Mouse (Mus musculus): Measurements from ENCODE around the gene Slc7a5. TPM values are rescaled to one million over a fixed set of nuclear protein-coding genes. Genes with fewer than 3 reads are reported as not detected.
A peak's percentile ranks its signal among the peaks of the same experiment; 100 is the strongest.

Slc7a5 gene
- polyA plus RNA-seq, 1 experiment from 2014 or later: 17.5 TPM

- H3K27ac ChIP-seq: no peak overlapping the region
- no peaks in the 10 kb centered on the region for H3K27me3 ChIP-seq
- H3K4me1 ChIP-seq: peaks cover 30% of the 10 kb centered on the region
- 84% methylated on average over 9 of the region's 9 CpGs for WGBS
- H3K36me3 ChIP-seq: no peaks in the 10 kb centered on the region
- ATAC-seq (ENCODE audit: insufficient number of reproducible peaks, insufficient read depth, low FRiP score, low TSS enrichment): no peak
- no peak overlapping the region for H3K4me3 ChIP-seq
- no peak overlapping the region for H3K9ac ChIP-seq
- 0 out of 2 replicates have a peak overlapping the region, but pooled peaks have one; percentile 95 for H3K4me2 ChIP-seq (replicated peaks)
- H3K9me3 ChIP-seq: no peaks in the 10 kb centered on the region
These were observed 2.5 kb downstream of the Slc7a5 start for GRCm38 (mm10) chr8:121904999-121905398.

GRCm38 (mm10) chr8:121903977-121904376 lies 3.5 kb downstream of the Slc7a5 start:
- Histone ChIP-seq H3K36me3 (no peaks in the 10 kb centered on the region), H3K9ac (no peak overlapping the region), H3K27me3 (no peaks in the 10 kb centered on the region), H3K4me1 (peaks cover 30% of the 10 kb centered on the region), H3K4me2 (replicated peaks) (no peak overlapping the region), H3K9me3 (no peaks in the 10 kb centered on the region), H3K27ac (no peak overlapping the region), H3K4me3 (no peak overlapping the region)
- WGBS: 70% methylated on average over 6 of the region's 6 CpGs
- ATAC-seq (ENCODE audit: insufficient number of reproducible peaks, insufficient read depth, low FRiP score, low TSS enrichment): no peak

- H3K4me3 ChIP-seq: no peak overlapping the region
- H3K27me3 ChIP-seq: no peaks in the 10 kb centered on the region
- H3K9me3 ChIP-seq: no peaks in the 10 kb centered on the region
- H3K36me3 ChIP-seq: no peaks in the 10 kb centered on the region
- no peak for ATAC-seq (ENCODE audit: insufficient number of reproducible peaks, insufficient read depth, low FRiP score, low TSS enrichment)
- H3K4me2 ChIP-seq (replicated peaks): no peak overlapping the region
- 35% methylated on average over 8 of the region's 8 CpGs for WGBS
- H3K4me1 ChIP-seq: peaks cover 41% of the 10 kb centered on the region
- no peak overlapping the region for H3K9ac ChIP-seq
- H3K27ac ChIP-seq: no peak overlapping the region
These were observed 5.8 kb downstream of the Slc7a5 start for GRCm38 (mm10) chr8:121901498-121902236.

GRCm38 (mm10) chr8:121899180-121900044 lies 8.1 kb downstream of the Slc7a5 start:
- Histone ChIP-seq H3K27me3 (no peaks in the 10 kb centered on the region), H3K27ac (peak overlapping the region; percentile 36; the same call in 1 of the 2 replicates), H3K4me3 (no peak overlapping the region), H3K9ac (0 out of 2 replicates have a peak overlapping the region, but pooled peaks have one; percentile 19), H3K36me3 (0 out of 2 replicates have a peak, but pooled peaks cover 8% of the 10 kb centered on the region), H3K4me2 (replicated peaks) (no peak overlapping the region), H3K9me3 (no peaks in the 10 kb centered on the region), H3K4me1 (peaks cover 33% of the 10 kb centered on the region)
- WGBS: 79% methylated on average over 18 of the region's 18 CpGs
- ATAC-seq (ENCODE audit: insufficient number of reproducible peaks, insufficient read depth, low FRiP score, low TSS enrichment): no peak

GRCm38 (mm10) chr8:121898401-121898931 lies 9.0 kb downstream of the Slc7a5 start:
- Histone ChIP-seq H3K27ac (peak overlapping the region; percentile 76), H3K27me3 (no peaks in the 10 kb centered on the region), H3K4me1 (peaks cover 33% of the 10 kb centered on the region), H3K9me3 (no peaks in the 10 kb centered on the region), H3K36me3 (0 out of 2 replicates have a peak, but pooled peaks cover 8% of the 10 kb centered on the region), H3K9ac (peak overlapping the region; percentile 42; the same call in 1 of the 2 replicates), H3K4me2 (replicated peaks) (peak overlapping the region; percentile 19), H3K4me3 (no peak overlapping the region)
- 16% methylated on average over 4 of the region's 4 CpGs for WGBS
- peak; percentile 81 for ATAC-seq (ENCODE audit: insufficient number of reproducible peaks, insufficient read depth, low FRiP score, low TSS enrichment)

- H3K9me3 ChIP-seq: no peaks in the 10 kb centered on the region
- peaks cover 33% of the 10 kb centered on the region for H3K4me1 ChIP-seq
- 33% methylated on average over 7 of the region's 7 CpGs for WGBS
- 0 out of 2 replicates have a peak, but pooled peaks cover 8% of the 10 kb centered on the region for H3K36me3 ChIP-seq
- H3K9ac ChIP-seq: peak overlapping the region; percentile 42; the same call in 1 of the 2 replicates
- no peak overlapping the region for H3K4me3 ChIP-seq
- ATAC-seq (ENCODE audit: insufficient number of reproducible peaks, insufficient read depth, low FRiP score, low TSS enrichment): no peak
- H3K27me3 ChIP-seq: no peaks in the 10 kb centered on the region
- H3K27ac ChIP-seq: peak overlapping the region; percentile 76
- H3K4me2 ChIP-seq (replicated peaks): 0 out of 2 replicates have a peak overlapping the region, but pooled peaks have one; percentile 19
These were observed 9.6 kb downstream of the Slc7a5 start for GRCm38 (mm10) chr8:121897871-121898381.

GRCm38 (mm10) chr8:121897205-121897604 lies 10.3 kb downstream of the Slc7a5 start:
- 68% methylated on average over 9 of the region's 9 CpGs for WGBS
- Histone ChIP-seq H3K4me2 (replicated peaks) (no peak overlapping the region), H3K27me3 (no peaks in the 10 kb centered on the region), H3K9ac (no peak overlapping the region), H3K36me3 (0 out of 2 replicates have a peak, but pooled peaks cover 8% of the 10 kb centered on the region), H3K9me3 (no peaks in the 10 kb centered on the region), H3K4me1 (peaks cover 33% of the 10 kb centered on the region), H3K27ac (peak overlapping the region; percentile 76; the same call in 1 of the 2 replicates), H3K4me3 (no peak overlapping the region)
- no peak for ATAC-seq (ENCODE audit: insufficient number of reproducible peaks, insufficient read depth, low FRiP score, low TSS enrichment)

- WGBS: 30% methylated on average over 12 of the region's 12 CpGs
- Histone ChIP-seq H3K9ac (no peak overlapping the region), H3K4me1 (peaks cover 27% of the 10 kb centered on the region), H3K27me3 (no peaks in the 10 kb centered on the region), H3K36me3 (0 out of 2 replicates have a peak, but pooled peaks cover 8% of the 10 kb centered on the region), H3K27ac (no peak overlapping the region), H3K4me3 (no peak overlapping the region), H3K4me2 (replicated peaks) (no peak overlapping the region), H3K9me3 (no peaks in the 10 kb centered on the region)
- ATAC-seq (ENCODE audit: insufficient number of reproducible peaks, insufficient read depth, low FRiP score, low TSS enrichment): no peak
These were observed 10.9 kb downstream of the Slc7a5 start for GRCm38 (mm10) chr8:121896476-121897145.

GRCm38 (mm10) chr8:121895910-121896309 lies 11.6 kb downstream of the Slc7a5 start:
- H3K9ac ChIP-seq: no peak overlapping the region
- H3K4me1 ChIP-seq: peaks cover 22% of the 10 kb centered on the region
- H3K4me2 ChIP-seq (replicated peaks): no peak overlapping the region
- no peak for ATAC-seq (ENCODE audit: insufficient number of reproducible peaks, insufficient read depth, low FRiP score, low TSS enrichment)
- H3K27me3 ChIP-seq: no peaks in the 10 kb centered on the region
- 0 out of 2 replicates have a peak, but pooled peaks cover 8% of the 10 kb centered on the region for H3K36me3 ChIP-seq
- H3K4me3 ChIP-seq: no peak overlapping the region
- 78% methylated on average over 7 of the region's 7 CpGs for WGBS
- H3K9me3 ChIP-seq: no peaks in the 10 kb centered on the region
- H3K27ac ChIP-seq: no peak overlapping the region

- ATAC-seq (ENCODE audit: insufficient number of reproducible peaks, insufficient read depth, low FRiP score, low TSS enrichment): no peak
- Histone ChIP-seq H3K9me3 (no peaks in the 10 kb centered on the region), H3K27me3 (no peaks in the 10 kb centered on the region), H3K4me1 (peaks cover 12% of the 10 kb centered on the region), H3K9ac (no peak overlapping the region), H3K4me2 (replicated peaks) (no peak overlapping the region), H3K27ac (no peak overlapping the region), H3K36me3 (0 out of 2 replicates have a peak, but pooled peaks cover 15% of the 10 kb centered on the region), H3K4me3 (no peak overlapping the region)
- 87% methylated on average over 5 of the region's 5 CpGs for WGBS
These were observed 14.6 kb downstream of the Slc7a5 start for GRCm38 (mm10) chr8:121892875-121893274.

All from embryonic facial prominence, embryonic 12.5 days (tissue).